Mouse (Mus musculus): ENCODE measurements around the gene Snrpe. TPM values are rescaled to one million over a fixed set of nuclear protein-coding genes. Genes with fewer than 3 reads are reported as not detected.

The Snrpe gene
- polyA plus RNA-seq, 1 experiment: 488 TPM

- no peak for TF ChIP-seq CTCF (IDR thresholded peaks at IDR 0.05; ENCODE audit: low read depth, low read length)
- no peak for TF ChIP-seq POLR2A (IDR thresholded peaks at IDR 0.05; ENCODE audit: insufficient read depth, low read length)
- no peak for TF ChIP-seq EP300 (IDR thresholded peaks at IDR 0.05; ENCODE audit: insufficient read depth, low read depth, low read length)
- no peaks in the 10 kb centered on the region for H3K27me3 ChIP-seq (ENCODE audit: control insufficient read depth, insufficient read depth, low read length, poor library complexity, severe bottlenecking)
- H3K4me1 ChIP-seq (ENCODE audit: control insufficient read depth, insufficient read depth, low read length): peaks cover 2% of the 10 kb centered on the region
- H3K27ac ChIP-seq (ENCODE audit: insufficient read depth, low read length): no peak overlapping the region
- no peak overlapping the region for H3K9ac ChIP-seq (ENCODE audit: low read depth, poor library complexity, severe bottlenecking)
- no peak overlapping the region for H3K4me3 ChIP-seq (ENCODE audit: low read depth, low read length)
- H3K36me3 ChIP-seq (ENCODE audit: control insufficient read depth, insufficient read depth, low read length, poor library complexity, severe bottlenecking): peaks cover 26% of the 10 kb centered on the region
- no peaks in the 10 kb centered on the region for H3K9me3 ChIP-seq (replicated peaks; ENCODE audit: control insufficient read depth, insufficient read depth, low read length, poor library complexity, severe bottlenecking)
Observed at GRCm38 (mm10) chr1:133617908-133618307, 7.8 kb upstream of the Snrpe start.

- Histone ChIP-seq H3K4me1 (ENCODE audit: control insufficient read depth, insufficient read depth, low read length) (peaks cover 2% of the 10 kb centered on the region), H3K9me3 (replicated peaks; ENCODE audit: control insufficient read depth, insufficient read depth, low read length, poor library complexity, severe bottlenecking) (no peaks in the 10 kb centered on the region), H3K4me3 (ENCODE audit: low read depth, low read length) (no peak overlapping the region), H3K36me3 (ENCODE audit: control insufficient read depth, insufficient read depth, low read length, poor library complexity, severe bottlenecking) (no peaks in the 10 kb centered on the region), H3K27me3 (ENCODE audit: control insufficient read depth, insufficient read depth, low read length, poor library complexity, severe bottlenecking) (no peaks in the 10 kb centered on the region), H3K27ac (ENCODE audit: insufficient read depth, low read length) (no peak overlapping the region), H3K9ac (ENCODE audit: low read depth, poor library complexity, severe bottlenecking) (no peak overlapping the region)
- TF ChIP-seq POLR2A (IDR thresholded peaks at IDR 0.05; ENCODE audit: insufficient read depth, low read length) (no peak), EP300 (IDR thresholded peaks at IDR 0.05; ENCODE audit: insufficient read depth, low read depth, low read length) (no peak), CTCF (IDR thresholded peaks at IDR 0.05; ENCODE audit: low read depth, low read length) (peak; percentile 34)
Observed at GRCm38 (mm10) chr1:133613817-133614216, 3.7 kb upstream of the Snrpe start.

GRCm38 (mm10) chr1:133611436-133611835 is 1.3 kb upstream of the Snrpe start:
- Histone ChIP-seq H3K27ac (ENCODE audit: insufficient read depth, low read length) (no peak overlapping the region), H3K9ac (ENCODE audit: low read depth, poor library complexity, severe bottlenecking) (no peak overlapping the region)

GRCm38 (mm10) chr1:133610601-133611000 is 510 bp upstream of the Snrpe start:
- Histone ChIP-seq H3K4me1 (ENCODE audit: control insufficient read depth, insufficient read depth, low read length) (no peaks in the 10 kb centered on the region), H3K9ac (ENCODE audit: low read depth, poor library complexity, severe bottlenecking) (no peak overlapping the region), H3K36me3 (ENCODE audit: control insufficient read depth, insufficient read depth, low read length, poor library complexity, severe bottlenecking) (peaks cover 31% of the 10 kb centered on the region), H3K27ac (ENCODE audit: insufficient read depth, low read length) (no peak overlapping the region), H3K27me3 (ENCODE audit: control insufficient read depth, insufficient read depth, low read length, poor library complexity, severe bottlenecking) (no peaks in the 10 kb centered on the region), H3K4me3 (ENCODE audit: low read depth, low read length) (no peak overlapping the region), H3K9me3 (replicated peaks; ENCODE audit: control insufficient read depth, insufficient read depth, low read length, poor library complexity, severe bottlenecking) (no peaks in the 10 kb centered on the region)
- TF ChIP-seq EP300 (IDR thresholded peaks at IDR 0.05; ENCODE audit: insufficient read depth, low read depth, low read length) (no peak), CTCF (IDR thresholded peaks at IDR 0.05; ENCODE audit: low read depth, low read length) (no peak), POLR2A (IDR thresholded peaks at IDR 0.05; ENCODE audit: insufficient read depth, low read length) (no peak)

More at GRCm38 (mm10) chr1:133611436-133611835, 1.3 kb upstream of the Snrpe start:
- Histone ChIP-seq H3K36me3 (ENCODE audit: control insufficient read depth, insufficient read depth, low read length, poor library complexity, severe bottlenecking) (peaks cover 22% of the 10 kb centered on the region), H3K9me3 (replicated peaks; ENCODE audit: control insufficient read depth, insufficient read depth, low read length, poor library complexity, severe bottlenecking) (no peaks in the 10 kb centered on the region), H3K4me3 (ENCODE audit: low read depth, low read length) (no peak overlapping the region), H3K27me3 (ENCODE audit: control insufficient read depth, insufficient read depth, low read length, poor library complexity, severe bottlenecking) (no peaks in the 10 kb centered on the region), H3K4me1 (ENCODE audit: control insufficient read depth, insufficient read depth, low read length) (no peaks in the 10 kb centered on the region)
- TF ChIP-seq CTCF (IDR thresholded peaks at IDR 0.05; ENCODE audit: low read depth, low read length): no peak
- no peak for TF ChIP-seq POLR2A (IDR thresholded peaks at IDR 0.05; ENCODE audit: insufficient read depth, low read length)
- no peak for TF ChIP-seq EP300 (IDR thresholded peaks at IDR 0.05; ENCODE audit: insufficient read depth, low read depth, low read length)

- no peak overlapping the region for H3K4me3 ChIP-seq (ENCODE audit: low read depth, low read length)
- H3K27ac ChIP-seq (ENCODE audit: insufficient read depth, low read length): no peak overlapping the region
- H3K27me3 ChIP-seq (ENCODE audit: control insufficient read depth, insufficient read depth, low read length, poor library complexity, severe bottlenecking): no peaks in the 10 kb centered on the region
- TF ChIP-seq POLR2A (IDR thresholded peaks at IDR 0.05; ENCODE audit: insufficient read depth, low read length) (no peak), CTCF (IDR thresholded peaks at IDR 0.05; ENCODE audit: low read depth, low read length) (no peak), EP300 (IDR thresholded peaks at IDR 0.05; ENCODE audit: insufficient read depth, low read depth, low read length) (no peak)
- no peaks in the 10 kb centered on the region for H3K4me1 ChIP-seq (ENCODE audit: control insufficient read depth, insufficient read depth, low read length)
- H3K9ac ChIP-seq (ENCODE audit: low read depth, poor library complexity, severe bottlenecking): no peak overlapping the region
- H3K9me3 ChIP-seq (replicated peaks; ENCODE audit: control insufficient read depth, insufficient read depth, low read length, poor library complexity, severe bottlenecking): no peaks in the 10 kb centered on the region
- peaks cover 73% of the 10 kb centered on the region for H3K36me3 ChIP-seq (ENCODE audit: control insufficient read depth, insufficient read depth, low read length, poor library complexity, severe bottlenecking)
Observed at GRCm38 (mm10) chr1:133603174-133603573, 6.9 kb downstream of the Snrpe start.

GRCm38 (mm10) chr1:133596298-133597007 is 13.6 kb downstream of the Snrpe start:
- no peaks in the 10 kb centered on the region for H3K27me3 ChIP-seq (ENCODE audit: control insufficient read depth, insufficient read depth, low read length, poor library complexity, severe bottlenecking)
- H3K9ac ChIP-seq (ENCODE audit: low read depth, poor library complexity, severe bottlenecking): no peak overlapping the region
- no peak overlapping the region for H3K27ac ChIP-seq (ENCODE audit: insufficient read depth, low read length)
- H3K4me3 ChIP-seq (ENCODE audit: low read depth, low read length): no peak overlapping the region
- peaks cover 7% of the 10 kb centered on the region for H3K36me3 ChIP-seq (ENCODE audit: control insufficient read depth, insufficient read depth, low read length, poor library complexity, severe bottlenecking)
- peaks cover 2% of the 10 kb centered on the region for H3K4me1 ChIP-seq (ENCODE audit: control insufficient read depth, insufficient read depth, low read length)
- no peaks in the 10 kb centered on the region for H3K9me3 ChIP-seq (replicated peaks; ENCODE audit: control insufficient read depth, insufficient read depth, low read length, poor library complexity, severe bottlenecking)
- TF ChIP-seq CTCF (IDR thresholded peaks at IDR 0.05; ENCODE audit: low read depth, low read length) (no peak), POLR2A (IDR thresholded peaks at IDR 0.05; ENCODE audit: insufficient read depth, low read length) (no peak), EP300 (IDR thresholded peaks at IDR 0.05; ENCODE audit: insufficient read depth, low read depth, low read length) (no peak)
